Mouse (Mus musculus) forebrain, embryonic 15.5 days (tissue): ENCODE measurements around the gene Fbxl22. TPM values are rescaled to one million over a fixed set of nuclear protein-coding genes. Genes with fewer than 3 reads are reported as not detected.

Source experiments
- polyA plus RNA-seq: library from polyadenylated mRNA; unstranded; fragments of >200 nt; fragmentation: Nextera tagmentation; extraction: Ambion mirVana; gene quantifications from 2 replicates; pipeline ENCODE4 v1.2.1, GENCODE M21; 2015

Gene Fbxl22
- polyA plus RNA-seq, 1 experiment from 2014 or later = 1.6 TPM

Other genes with a start within 250 kb of the Fbxl22 start
- gene Herc1, start 164.1 kb downstream of the Fbxl22 start, polyA plus RNA-seq = 50.6 and 53.3 TPM in 2 replicates
- gene Usp3, start 78.5 kb upstream of the Fbxl22 start, polyA plus RNA-seq = 107 and 110 TPM in 2 replicates
- 3.6 and 6.4 TPM in 2 replicates for gene Car12, start 199.1 kb upstream of the Fbxl22 start, polyA plus RNA-seq